Mouse (Mus musculus) lung, embryonic 14.5 days (tissue): ENCODE measurements at regions not wholly inside any gene's neighbourhood (a gene's known extent, or its start where the extent isn't known, plus 50 kb on each side); places are given as distances from the start of the nearest gene placed in this dataset.

Experiments used
- ATAC-seq: fragments of 200-750 bp; cut with Nextera tagmentation; 2 replicates; pipeline ENCODE4 v1.8.0; 2017; ENCODE audit warnings: mild to moderate bottlenecking, moderate TSS enrichment, moderate library complexity; ENCODE audit not compliant: insufficient read depth
- DNase-seq: peaks from one replicate; pipeline ENCODE4 v3.0.0-alpha.2; 2015
- H3K27ac ChIP-seq: fragments of 300-500 bp; sonication (generic); 2 replicates; pipeline ENCODE4 v1.5.1; 2014; ENCODE audit warnings: low read depth, mild to moderate bottlenecking, moderate library complexity
- H3K27me3 ChIP-seq: fragments of 300-500 bp; sonication (generic); 2 replicates; pipeline ENCODE4 v1.6.1; 2014; ENCODE audit warnings: low read length, control low read depth; ENCODE audit not compliant: insufficient read depth
- H3K36me3 ChIP-seq: fragments of 300-500 bp; sonication (generic); 2 replicates; pipeline ENCODE4 v1.6.1; 2014; ENCODE audit warnings: control low read depth; ENCODE audit not compliant: insufficient read depth
- H3K4me1 ChIP-seq: fragments of 300-500 bp; sonication (generic); 2 replicates; pipeline ENCODE4 v1.6.1; 2014; ENCODE audit warnings: antibody characterized with exemption, control low read depth; ENCODE audit not compliant: insufficient read depth
- H3K4me2 ChIP-seq: fragments of 300-500 bp; sonication (generic); 2 replicates; pipeline ENCODE4 v1.6.1; 2014; ENCODE audit warnings: mild to moderate bottlenecking
- H3K4me3 ChIP-seq: fragments of 300-500 bp; sonication (generic); 2 replicates; pipeline ENCODE4 v1.5.1; 2014; ENCODE audit warnings: low read depth, low read length
- H3K9ac ChIP-seq: fragments of 300-500 bp; sonication (generic); 2 replicates; pipeline ENCODE4 v1.6.1; 2014
- H3K9me3 ChIP-seq: fragments of 300-500 bp; sonication (generic); 2 replicates; pipeline ENCODE4 v1.6.1; 2016; ENCODE audit warnings: low read depth, low read length, control low read depth
- CTCF ChIP-seq: IDR thresholded peaks from 2 replicates; pipeline ENCODE4 v1.5.1; 2016; ENCODE audit warnings: antibody characterized with exemption, low read depth
- WGBS: fragments of 180-500 bp; shearing (Covaris S2); extraction: QIAGEN DNeasy Blood & Tissue Kit; methylation state at CpG from one replicate; pipeline ENCODE4 v1.1.7; 2014; 5-methylcytosine and 5-hydroxymethylcytosine counted together

GRCm38 (mm10) chr14:54056691-54057090 lies 197.2 kb downstream of the Dad1 start:
- DNase-seq, result no peak
- Histone ChIP-seq H3K27ac (no peak overlapping the region), H3K9ac (no peak overlapping the region), H3K27me3 (no peaks in the 10 kb centered on the region), H3K4me3 (no peak overlapping the region), H3K4me1 (no peaks in the 10 kb centered on the region), H3K9me3 (no peaks in the 10 kb centered on the region), H3K4me2 (no peak overlapping the region), H3K36me3 (no peaks in the 10 kb centered on the region)
- 50% methylated on average over 7 of the region's 7 CpGs for WGBS
- ATAC-seq, result no peak
- TF ChIP-seq CTCF, result no peak

GRCm38 (mm10) chr14:54055390-54055789 lies 198.5 kb downstream of the Dad1 start:
- ATAC-seq, result no peak
- no peak for TF ChIP-seq CTCF
- Histone ChIP-seq H3K36me3 (no peaks in the 10 kb centered on the region), H3K4me2 (no peak overlapping the region), H3K27ac (no peak overlapping the region), H3K4me1 (no peaks in the 10 kb centered on the region), H3K9me3 (no peaks in the 10 kb centered on the region), H3K27me3 (no peaks in the 10 kb centered on the region), H3K4me3 (no peak overlapping the region), H3K9ac (no peak overlapping the region)
- 72% methylated on average over 6 of the region's 6 CpGs for WGBS
- DNase-seq, result no peak

GRCm38 (mm10) chr14:54042286-54042685 lies 211.6 kb downstream of the Dad1 start:
- 95% methylated on average over 2 of the region's 2 CpGs for WGBS
- Histone ChIP-seq H3K36me3 (no peaks in the 10 kb centered on the region), H3K9me3 (no peaks in the 10 kb centered on the region), H3K4me1 (no peaks in the 10 kb centered on the region), H3K4me2 (no peak overlapping the region), H3K27ac (no peak overlapping the region), H3K4me3 (no peak overlapping the region), H3K9ac (no peak overlapping the region), H3K27me3 (no peaks in the 10 kb centered on the region)
- ATAC-seq (no peak), DNase-seq (no peak)
- TF ChIP-seq CTCF, result no peak

GRCm38 (mm10) chr14:54040644-54041043 lies 213.3 kb downstream of the Dad1 start:
- Histone ChIP-seq H3K4me1 (no peaks in the 10 kb centered on the region), H3K27me3 (no peaks in the 10 kb centered on the region), H3K9me3 (no peaks in the 10 kb centered on the region), H3K4me3 (no peak overlapping the region), H3K27ac (no peak overlapping the region), H3K9ac (no peak overlapping the region), H3K4me2 (no peak overlapping the region), H3K36me3 (no peaks in the 10 kb centered on the region)
- 61% methylated on average over 2 of the region's 2 CpGs for WGBS
- DNase-seq (no peak), ATAC-seq (no peak)
- TF ChIP-seq CTCF, result no peak

DNA sequence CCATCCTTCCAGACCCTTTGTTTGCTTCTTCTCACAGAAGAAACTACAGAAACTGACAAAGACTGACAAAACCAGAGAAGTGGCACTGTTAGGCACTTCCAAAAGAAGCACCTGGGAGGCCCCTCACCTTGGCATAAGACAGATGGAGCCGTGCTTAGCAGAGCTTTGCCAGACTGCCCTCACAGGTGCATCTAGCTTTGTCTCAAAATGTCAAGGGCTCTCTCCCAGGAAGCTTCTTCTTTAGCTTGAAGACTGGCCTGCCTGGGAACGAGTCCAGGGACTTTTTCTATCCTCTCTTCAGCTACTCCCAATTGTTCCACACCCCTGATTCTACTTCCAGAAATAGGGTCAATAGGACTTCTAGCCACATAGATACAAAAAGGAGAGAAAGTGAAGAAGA lies 219.4 kb downstream of the Dad1 start:
- 62% methylated on average over 2 of the region's 2 CpGs for WGBS
- TF ChIP-seq CTCF, result no peak
- Histone ChIP-seq H3K36me3 (no peaks in the 10 kb centered on the region), H3K9me3 (no peaks in the 10 kb centered on the region), H3K9ac (no peak overlapping the region), H3K4me1 (no peaks in the 10 kb centered on the region), H3K27ac (no peak overlapping the region), H3K27me3 (no peaks in the 10 kb centered on the region), H3K4me3 (no peak overlapping the region), H3K4me2 (no peak overlapping the region)
- DNase-seq (no peak), ATAC-seq (no peak)

- Histone ChIP-seq H3K4me3 (no peak overlapping the region), H3K9me3 (no peaks in the 10 kb centered on the region), H3K36me3 (no peaks in the 10 kb centered on the region), H3K27me3 (no peaks in the 10 kb centered on the region), H3K4me2 (no peak overlapping the region), H3K9ac (no peak overlapping the region), H3K27ac (peak overlapping the region; percentile 74; the same call in 1 of the 2 replicates), H3K4me1 (peaks cover 3% of the 10 kb centered on the region; the same call in 1 of the 2 replicates)
- TF ChIP-seq CTCF, result no peak
- peak; percentile 87 for DNase-seq
- 34% methylated on average over 4 of the region's 4 CpGs for WGBS
- peak; percentile 85; the same call in 1 of the 2 replicates for ATAC-seq
These were observed 230.4 kb downstream of the Dad1 start for GRCm38 (mm10) chr14:54023552-54023951.

- H3K4me3 ChIP-seq, result no peak overlapping the region
- 85% methylated on average over 6 of the region's 6 CpGs for WGBS
- H3K9ac ChIP-seq, result no peak overlapping the region
- no peak overlapping the region for H3K4me2 ChIP-seq
- H3K9me3 ChIP-seq, result no peaks in the 10 kb centered on the region
- H3K27ac ChIP-seq, result no peak overlapping the region
- no peak for DNase-seq
- H3K27me3 ChIP-seq, result no peaks in the 10 kb centered on the region
- no peak for ATAC-seq
- H3K4me1 ChIP-seq, result peaks cover 3% of the 10 kb centered on the region; the same call in 1 of the 2 replicates
- no peak for TF ChIP-seq CTCF
- H3K36me3 ChIP-seq, result no peaks in the 10 kb centered on the region
These were observed 232.5 kb downstream of the Dad1 start for GRCm38 (mm10) chr14:54021443-54021842.

DNA sequence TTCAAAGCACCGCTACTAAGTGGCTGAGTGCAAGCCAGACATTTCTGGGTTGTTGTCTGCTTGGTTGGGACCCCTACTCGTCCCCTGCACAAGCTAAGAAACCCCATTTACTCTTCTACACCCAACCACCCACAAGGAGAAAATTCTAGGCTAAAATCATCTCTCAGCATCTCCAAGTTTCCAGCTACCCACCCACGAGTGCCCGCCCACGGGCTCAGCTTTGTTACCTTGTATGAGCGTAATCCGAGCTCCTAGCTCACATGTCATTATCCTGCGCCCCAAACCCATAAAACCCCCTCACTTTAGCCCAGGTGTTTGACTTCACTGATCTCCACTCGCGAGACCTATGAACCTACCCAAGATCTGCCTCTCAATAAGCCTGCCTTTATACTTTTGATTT lies 239.3 kb downstream of the Dad1 start:
- no peaks in the 10 kb centered on the region for H3K27me3 ChIP-seq
- H3K9ac ChIP-seq, result no peak overlapping the region
- no peak overlapping the region for H3K4me2 ChIP-seq
- no peak overlapping the region for H3K4me3 ChIP-seq
- ATAC-seq (no peak), DNase-seq (no peak)
- no peak for TF ChIP-seq CTCF
- no peaks in the 10 kb centered on the region for H3K9me3 ChIP-seq
- H3K4me1 ChIP-seq, result no peaks in the 10 kb centered on the region
- H3K36me3 ChIP-seq, result no peaks in the 10 kb centered on the region
- 83% methylated on average over 10 of the region's 10 CpGs for WGBS
- no peak overlapping the region for H3K27ac ChIP-seq
